Mouse (Mus musculus): ENCODE results near the gene Klk12. TPM values are rescaled to one million over a fixed set of nuclear protein-coding genes. Genes with fewer than 3 reads are reported as not detected.

The Klk12 gene
- not detected in 2 replicates for polyA plus RNA-seq (2015; fragmentation: Nextera tagmentation; extraction: Ambion mirVana)

GRCm38 (mm10) chr7:43768597-43768996 is at the start of gene Klk12:
Gene Klk12 (plus strand): TSS chr7:43768897.
- ATAC-seq (ENCODE audit: low FRiP score, low read depth): no peak
- no peak within 1 kb of the TSS for H3K27ac ChIP-seq

GRCm38 (mm10) chr7:43747788-43748187 is 20.9 kb upstream of the Klk12 start:
- H3K27me3 ChIP-seq: no peaks in the 10 kb centered on the region
- no peak overlapping the region for H3K27ac ChIP-seq
- H3K36me3 ChIP-seq: no peaks in the 10 kb centered on the region
- H3K9me3 ChIP-seq: no peaks in the 10 kb centered on the region
- no peaks in the 10 kb centered on the region for H3K4me1 ChIP-seq
- no peak overlapping the region for H3K4me2 ChIP-seq (replicated peaks)
- no peak overlapping the region for H3K9ac ChIP-seq
- 75% methylated on average over 1 of the region's 1 CpGs for WGBS
- H3K4me3 ChIP-seq: no peak overlapping the region
- ATAC-seq (ENCODE audit: low FRiP score, low read depth): no peak

More at GRCm38 (mm10) chr7:43768597-43768996, at the start of gene Klk12:
- no peak within 1 kb of the TSS for H3K4me3 ChIP-seq
- 78% methylated on average over 4 of the region's 4 CpGs for WGBS
- no peaks in the 10 kb centered on the region for H3K4me1 ChIP-seq
- H3K9ac ChIP-seq: no peak within 1 kb of the TSS
- no peaks in the 10 kb centered on the region for H3K36me3 ChIP-seq
- no peaks in the 10 kb centered on the region for H3K27me3 ChIP-seq
- no peaks in the 10 kb centered on the region for H3K9me3 ChIP-seq
- no peak within 1 kb of the TSS for H3K4me2 ChIP-seq (replicated peaks)

- H3K4me1 ChIP-seq: no peaks in the 10 kb centered on the region
- no peak overlapping the region for H3K27ac ChIP-seq
- H3K27me3 ChIP-seq: no peaks in the 10 kb centered on the region
- H3K9ac ChIP-seq: no peak overlapping the region
- H3K36me3 ChIP-seq: no peaks in the 10 kb centered on the region
- no peaks in the 10 kb centered on the region for H3K9me3 ChIP-seq
- WGBS: 70% methylated on average over 2 of the region's 2 CpGs
- H3K4me3 ChIP-seq: no peak overlapping the region
- H3K4me2 ChIP-seq (replicated peaks): no peak overlapping the region
- no peak for ATAC-seq (ENCODE audit: low FRiP score, low read depth)
Measured at GRCm38 (mm10) chr7:43752806-43753205, 15.9 kb upstream of the Klk12 start.

GRCm38 (mm10) chr7:43766484-43766883 is 2.2 kb upstream of the Klk12 start:
- H3K4me3 ChIP-seq: no peak overlapping the region
- 69% methylated on average over 8 of the region's 8 CpGs for WGBS
- no peaks in the 10 kb centered on the region for H3K9me3 ChIP-seq
- H3K27me3 ChIP-seq: no peaks in the 10 kb centered on the region
- no peaks in the 10 kb centered on the region for H3K4me1 ChIP-seq
- ATAC-seq (ENCODE audit: low FRiP score, low read depth): no peak
- no peak overlapping the region for H3K4me2 ChIP-seq (replicated peaks)
- H3K27ac ChIP-seq: no peak overlapping the region
- no peak overlapping the region for H3K9ac ChIP-seq
- H3K36me3 ChIP-seq: no peaks in the 10 kb centered on the region

- WGBS: 87% methylated on average over 8 of the region's 8 CpGs
- H3K9me3 ChIP-seq: no peaks in the 10 kb centered on the region
- no peaks in the 10 kb centered on the region for H3K4me1 ChIP-seq
- ATAC-seq (ENCODE audit: low FRiP score, low read depth): no peak
- no peak overlapping the region for H3K27ac ChIP-seq
- no peak overlapping the region for H3K4me2 ChIP-seq (replicated peaks)
- H3K4me3 ChIP-seq: no peak overlapping the region
- H3K9ac ChIP-seq: no peak overlapping the region
- no peaks in the 10 kb centered on the region for H3K27me3 ChIP-seq
- H3K36me3 ChIP-seq: no peaks in the 10 kb centered on the region
Measured at GRCm38 (mm10) chr7:43769636-43770035, 939 bp downstream of the Klk12 start.

- H3K4me2 ChIP-seq (replicated peaks): no peak overlapping the region
- no peak overlapping the region for H3K27ac ChIP-seq
- H3K9ac ChIP-seq: no peak overlapping the region
- H3K27me3 ChIP-seq: no peaks in the 10 kb centered on the region
- H3K4me1 ChIP-seq: no peaks in the 10 kb centered on the region
- no peaks in the 10 kb centered on the region for H3K36me3 ChIP-seq
- ATAC-seq (ENCODE audit: low FRiP score, low read depth): no peak
- H3K9me3 ChIP-seq: no peaks in the 10 kb centered on the region
- H3K4me3 ChIP-seq: no peak overlapping the region
- 92% methylated on average over 10 of the region's 10 CpGs for WGBS
Measured at GRCm38 (mm10) chr7:43770701-43771100, 2.0 kb downstream of the Klk12 start.

GRCm38 (mm10) chr7:43771916-43772315 is 3.2 kb downstream of the Klk12 start:
- H3K27me3 ChIP-seq: no peaks in the 10 kb centered on the region
- no peaks in the 10 kb centered on the region for H3K9me3 ChIP-seq
- no peak overlapping the region for H3K4me3 ChIP-seq
- no peak for ATAC-seq (ENCODE audit: low FRiP score, low read depth)
- no peak overlapping the region for H3K9ac ChIP-seq
- 92% methylated on average over 6 of the region's 6 CpGs for WGBS
- H3K27ac ChIP-seq: no peak overlapping the region
- H3K4me1 ChIP-seq: no peaks in the 10 kb centered on the region
- no peak overlapping the region for H3K4me2 ChIP-seq (replicated peaks)
- no peaks in the 10 kb centered on the region for H3K36me3 ChIP-seq

- no peaks in the 10 kb centered on the region for H3K27me3 ChIP-seq
- WGBS: 78% methylated on average over 3 of the region's 3 CpGs
- ATAC-seq (ENCODE audit: low FRiP score, low read depth): no peak
- no peaks in the 10 kb centered on the region for H3K4me1 ChIP-seq
- H3K36me3 ChIP-seq: no peaks in the 10 kb centered on the region
- H3K9me3 ChIP-seq: no peaks in the 10 kb centered on the region
- no peak overlapping the region for H3K4me2 ChIP-seq (replicated peaks)
- no peak overlapping the region for H3K27ac ChIP-seq
- no peak overlapping the region for H3K4me3 ChIP-seq
- H3K9ac ChIP-seq: no peak overlapping the region
Measured at GRCm38 (mm10) chr7:43772901-43773300, 4.2 kb downstream of the Klk12 start.

GRCm38 (mm10) chr7:43774364-43774763 is 5.7 kb downstream of the Klk12 start, which contains the start of gene Klk11:
Gene Klk11 (plus strand): TSS chr7:43774604.
- no peaks in the 10 kb centered on the region for H3K9me3 ChIP-seq
- no peak for ATAC-seq (ENCODE audit: low FRiP score, low read depth)
- H3K36me3 ChIP-seq: no peaks in the 10 kb centered on the region
- no peaks in the 10 kb centered on the region for H3K4me1 ChIP-seq
- no peak within 1 kb of the TSS for H3K27ac ChIP-seq
- no peak within 1 kb of the TSS for H3K9ac ChIP-seq
- no peak within 1 kb of the TSS for H3K4me3 ChIP-seq
- H3K4me2 ChIP-seq (replicated peaks): no peak within 1 kb of the TSS
- WGBS: 86% methylated on average over 5 of the region's 5 CpGs
- no peaks in the 10 kb centered on the region for H3K27me3 ChIP-seq

- H3K4me2 ChIP-seq (replicated peaks): no peak overlapping the region
- H3K9me3 ChIP-seq: no peaks in the 10 kb centered on the region
- H3K9ac ChIP-seq: no peak overlapping the region
- no peak for ATAC-seq (ENCODE audit: low FRiP score, low read depth)
- H3K27me3 ChIP-seq: no peaks in the 10 kb centered on the region
- WGBS: 60% methylated on average over 6 of the region's 6 CpGs
- H3K27ac ChIP-seq: no peak overlapping the region
- no peak overlapping the region for H3K4me3 ChIP-seq
- no peaks in the 10 kb centered on the region for H3K4me1 ChIP-seq
- no peaks in the 10 kb centered on the region for H3K36me3 ChIP-seq
Measured at GRCm38 (mm10) chr7:43774802-43775201, 6.1 kb downstream of the Klk12 start.

- WGBS: 40% methylated on average over 7 of the region's 7 CpGs
- ATAC-seq (ENCODE audit: low FRiP score, low read depth): no peak
Measured at GRCm38 (mm10) chr7:43775311-43776057, 6.8 kb downstream of the Klk12 start.

GRCm38 (mm10) chr7:43776506-43776905 is 7.8 kb downstream of the Klk12 start:
- Histone ChIP-seq H3K9me3 (no peaks in the 10 kb centered on the region), H3K4me2 (replicated peaks) (no peak overlapping the region), H3K27me3 (no peaks in the 10 kb centered on the region), H3K36me3 (no peaks in the 10 kb centered on the region), H3K4me1 (no peaks in the 10 kb centered on the region), H3K27ac (no peak overlapping the region), H3K9ac (no peak overlapping the region), H3K4me3 (no peak overlapping the region)
- WGBS: 80% methylated on average over 5 of the region's 5 CpGs
- ATAC-seq (ENCODE audit: low FRiP score, low read depth): no peak

More at GRCm38 (mm10) chr7:43775311-43776057, 6.8 kb downstream of the Klk12 start:
- no peak overlapping the region for H3K4me3 ChIP-seq
- H3K4me1 ChIP-seq: no peaks in the 10 kb centered on the region
- no peak overlapping the region for H3K27ac ChIP-seq
- H3K27me3 ChIP-seq: no peaks in the 10 kb centered on the region
- no peak overlapping the region for H3K4me2 ChIP-seq (replicated peaks)
- no peaks in the 10 kb centered on the region for H3K36me3 ChIP-seq
- no peak overlapping the region for H3K9ac ChIP-seq
- H3K9me3 ChIP-seq: no peaks in the 10 kb centered on the region

GRCm38 (mm10) chr7:43777423-43777822 is 8.7 kb downstream of the Klk12 start:
- no peak for ATAC-seq (ENCODE audit: low FRiP score, low read depth)
- Histone ChIP-seq H3K4me3 (no peak overlapping the region), H3K27me3 (no peaks in the 10 kb centered on the region), H3K36me3 (no peaks in the 10 kb centered on the region), H3K27ac (no peak overlapping the region), H3K4me1 (0 out of 2 replicates have a peak, but pooled peaks cover 2% of the 10 kb centered on the region), H3K9me3 (no peaks in the 10 kb centered on the region), H3K9ac (no peak overlapping the region), H3K4me2 (replicated peaks) (no peak overlapping the region)
- WGBS: 86% methylated on average over 12 of the region's 12 CpGs

All from limb, embryonic 13.5 days (tissue).